Mouse (Mus musculus): ENCODE data around the gene Cbx8. TPM values are rescaled to one million over a fixed set of nuclear protein-coding genes. Genes with fewer than 3 reads are reported as not detected.
A peak's percentile ranks its signal among the peaks of the same experiment; 100 is the strongest.

The Cbx8 gene
- polyA plus RNA-seq, 1 experiment: 4.7 TPM

GRCm38 (mm10) chr11:119035686-119036165 is 5.0 kb downstream of the Cbx8 start:
- no peak for TF ChIP-seq POLR2A (IDR thresholded peaks at IDR 0.05; ENCODE audit: low read depth, low read length)
- no peak for TF ChIP-seq CTCF (IDR thresholded peaks at IDR 0.05; ENCODE audit: extremely low read depth, insufficient read length, insufficient replicate concordance, low read depth, low read length)
- Histone ChIP-seq H3K36me3 (ENCODE audit: control insufficient read depth, insufficient read depth, low read length) (peaks cover 7% of the 10 kb centered on the region; the same call in 1 of the 2 replicates), H3K4me1 (ENCODE audit: control insufficient read depth, insufficient read depth, insufficient read length, low read length) (peaks cover 18% of the 10 kb centered on the region), H3K27ac (ENCODE audit: insufficient read depth, low read depth, low read length) (no peak overlapping the region), H3K4me3 (ENCODE audit: low read depth, low read length) (no peak overlapping the region), H3K27me3 (ENCODE audit: control insufficient read depth, insufficient read depth, low read length) (peaks cover 30% of the 10 kb centered on the region)
- 22% methylated on average over 21 of the region's 21 CpGs for WGBS

GRCm38 (mm10) chr11:119035094-119035685 is 5.6 kb downstream of the Cbx8 start:
- TF ChIP-seq POLR2A (IDR thresholded peaks at IDR 0.05; ENCODE audit: low read depth, low read length) (no peak; the same call in 1 of the 2 replicates), CTCF (IDR thresholded peaks at IDR 0.05; ENCODE audit: extremely low read depth, insufficient read length, insufficient replicate concordance, low read depth, low read length) (no peak)
- H3K36me3 ChIP-seq (ENCODE audit: control insufficient read depth, insufficient read depth, low read length): peaks cover 7% of the 10 kb centered on the region; the same call in 1 of the 2 replicates
- no peak overlapping the region for H3K4me3 ChIP-seq (ENCODE audit: low read depth, low read length)
- peaks cover 17% of the 10 kb centered on the region for H3K4me1 ChIP-seq (ENCODE audit: control insufficient read depth, insufficient read depth, insufficient read length, low read length)
- H3K27ac ChIP-seq (ENCODE audit: insufficient read depth, low read depth, low read length): no peak overlapping the region
- WGBS: 16% methylated on average over 21 of the region's 21 CpGs
- H3K27me3 ChIP-seq (ENCODE audit: control insufficient read depth, insufficient read depth, low read length): peaks cover 30% of the 10 kb centered on the region

- H3K36me3 ChIP-seq (ENCODE audit: control insufficient read depth, insufficient read depth, low read length): peaks cover 7% of the 10 kb centered on the region; the same call in 1 of the 2 replicates
- no peak overlapping the region for H3K27ac ChIP-seq (ENCODE audit: insufficient read depth, low read depth, low read length)
- H3K27me3 ChIP-seq (ENCODE audit: control insufficient read depth, insufficient read depth, low read length): peaks cover 30% of the 10 kb centered on the region
- peak overlapping the region; percentile 21; the same call in 1 of the 2 replicates for H3K4me3 ChIP-seq (ENCODE audit: low read depth, low read length)
- no peak for TF ChIP-seq POLR2A (IDR thresholded peaks at IDR 0.05; ENCODE audit: low read depth, low read length)
- TF ChIP-seq CTCF (IDR thresholded peaks at IDR 0.05; ENCODE audit: extremely low read depth, insufficient read length, insufficient replicate concordance, low read depth, low read length): no peak
- H3K4me1 ChIP-seq (ENCODE audit: control insufficient read depth, insufficient read depth, insufficient read length, low read length): peaks cover 11% of the 10 kb centered on the region
- 15% methylated on average over 19 of the region's 19 CpGs for WGBS
These were observed 6.1 kb downstream of the Cbx8 start for GRCm38 (mm10) chr11:119034635-119035034.

GRCm38 (mm10) chr11:119033874-119034558 is 6.8 kb downstream of the Cbx8 start:
- 4% methylated on average over 26 of the region's 26 CpGs for WGBS
- H3K4me3 ChIP-seq (ENCODE audit: low read depth, low read length): peak overlapping the region; percentile 21
- peaks cover 6% of the 10 kb centered on the region; the same call in 1 of the 2 replicates for H3K36me3 ChIP-seq (ENCODE audit: control insufficient read depth, insufficient read depth, low read length)
- H3K4me1 ChIP-seq (ENCODE audit: control insufficient read depth, insufficient read depth, insufficient read length, low read length): peaks cover 8% of the 10 kb centered on the region
- no peak for TF ChIP-seq POLR2A (IDR thresholded peaks at IDR 0.05; ENCODE audit: low read depth, low read length)
- peak; percentile 87 for TF ChIP-seq CTCF (IDR thresholded peaks at IDR 0.05; ENCODE audit: extremely low read depth, insufficient read length, insufficient replicate concordance, low read depth, low read length)
- peaks cover 30% of the 10 kb centered on the region for H3K27me3 ChIP-seq (ENCODE audit: control insufficient read depth, insufficient read depth, low read length)
- H3K27ac ChIP-seq (ENCODE audit: insufficient read depth, low read depth, low read length): no peak overlapping the region

GRCm38 (mm10) chr11:119026203-119026602 is 14.6 kb downstream of the Cbx8 start:
- peaks cover 17% of the 10 kb centered on the region for H3K36me3 ChIP-seq (ENCODE audit: control insufficient read depth, insufficient read depth, low read length)
- H3K27ac ChIP-seq (ENCODE audit: insufficient read depth, low read depth, low read length): no peak overlapping the region
- 77% methylated on average over 12 of the region's 12 CpGs for WGBS
- H3K4me1 ChIP-seq (ENCODE audit: control insufficient read depth, insufficient read depth, insufficient read length, low read length): peaks cover 5% of the 10 kb centered on the region
- H3K27me3 ChIP-seq (ENCODE audit: control insufficient read depth, insufficient read depth, low read length): peaks cover 13% of the 10 kb centered on the region
- TF ChIP-seq POLR2A (IDR thresholded peaks at IDR 0.05; ENCODE audit: low read depth, low read length): no peak
- TF ChIP-seq CTCF (IDR thresholded peaks at IDR 0.05; ENCODE audit: extremely low read depth, insufficient read length, insufficient replicate concordance, low read depth, low read length): no peak
- H3K4me3 ChIP-seq (ENCODE audit: low read depth, low read length): no peak overlapping the region

GRCm38 (mm10) chr11:119024260-119024659 is 16.5 kb downstream of the Cbx8 start:
- Histone ChIP-seq H3K27ac (ENCODE audit: insufficient read depth, low read depth, low read length) (no peak overlapping the region), H3K4me3 (ENCODE audit: low read depth, low read length) (peak overlapping the region; percentile 94)
- WGBS: 14% methylated on average over 7 of the region's 7 CpGs

GRCm38 (mm10) chr11:119023616-119023980 is 17.2 kb downstream of the Cbx8 start:
- TF ChIP-seq CTCF (IDR thresholded peaks at IDR 0.05; ENCODE audit: extremely low read depth, insufficient read length, insufficient replicate concordance, low read depth, low read length) (no peak), POLR2A (IDR thresholded peaks at IDR 0.05; ENCODE audit: low read depth, low read length) (no peak)
- no peak overlapping the region for H3K27ac ChIP-seq (ENCODE audit: insufficient read depth, low read depth, low read length)
- H3K4me3 ChIP-seq (ENCODE audit: low read depth, low read length): peak overlapping the region; percentile 94
- under 1% methylated on average over 15 of the region's 15 CpGs for WGBS
- peaks cover 14% of the 10 kb centered on the region for H3K36me3 ChIP-seq (ENCODE audit: control insufficient read depth, insufficient read depth, low read length)
- H3K27me3 ChIP-seq (ENCODE audit: control insufficient read depth, insufficient read depth, low read length): peaks cover 21% of the 10 kb centered on the region
- peaks cover 5% of the 10 kb centered on the region for H3K4me1 ChIP-seq (ENCODE audit: control insufficient read depth, insufficient read depth, insufficient read length, low read length)

More at GRCm38 (mm10) chr11:119024260-119024659, 16.5 kb downstream of the Cbx8 start:
- Histone ChIP-seq H3K4me1 (ENCODE audit: control insufficient read depth, insufficient read depth, insufficient read length, low read length) (peaks cover 5% of the 10 kb centered on the region), H3K36me3 (ENCODE audit: control insufficient read depth, insufficient read depth, low read length) (peaks cover 16% of the 10 kb centered on the region), H3K27me3 (ENCODE audit: control insufficient read depth, insufficient read depth, low read length) (peaks cover 21% of the 10 kb centered on the region)
- TF ChIP-seq POLR2A (IDR thresholded peaks at IDR 0.05; ENCODE audit: low read depth, low read length) (no peak), CTCF (IDR thresholded peaks at IDR 0.05; ENCODE audit: extremely low read depth, insufficient read length, insufficient replicate concordance, low read depth, low read length) (no peak)

Data from small intestine, adult 2 months (tissue).